Mouse (Mus musculus) cerebellum, adult 2 months (tissue): ENCODE data around the gene Tenm3.

Experiments used
- CTCF ChIP-seq: fragments of 200-500 bp; IDR thresholded peaks from 2 replicates; pipeline ENCODE4 v1.5.1; 2011; ENCODE audit warnings: low read depth, mild to moderate bottlenecking, control low read depth, low read length, moderate library complexity, borderline replicate concordance; ENCODE audit not compliant: insufficient read depth
- POLR2A ChIP-seq: fragments of 200-500 bp; IDR thresholded peaks from 2 replicates; pipeline ENCODE4 v1.6.1; 2011; ENCODE audit warnings: low read length, control low read depth, borderline replicate concordance; ENCODE audit not compliant: insufficient read depth

DNA sequence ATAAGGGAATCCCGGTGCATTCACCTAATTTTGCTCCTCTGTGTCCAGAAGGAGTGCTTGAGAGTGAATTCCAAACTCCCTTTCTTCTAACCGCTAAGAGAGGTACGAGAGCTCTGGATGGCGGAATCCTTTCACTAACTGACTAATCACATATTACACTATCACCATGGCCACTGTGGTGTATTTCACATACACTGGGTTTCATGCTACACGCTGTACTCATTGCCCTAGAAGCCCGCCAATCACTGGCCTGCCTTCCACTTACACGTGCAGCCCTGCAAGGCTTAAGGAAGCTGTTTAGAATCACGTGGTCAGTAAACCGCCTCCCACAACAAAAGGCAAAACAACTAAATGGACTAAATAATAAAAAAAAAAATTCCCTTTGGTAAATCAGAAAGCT is 67.7 kb downstream of the Tenm3 start:
- TF ChIP-seq POLR2A (no peak), CTCF (no peak)
